Mouse (Mus musculus) testis, adult 2 months (tissue): Measurements from ENCODE around the gene Gm5065.

Source experiments
- CTCF ChIP-seq: fragments of 200-500 bp; IDR thresholded peaks from 2 replicates; pipeline ENCODE4 v1.5.1; 2012; ENCODE audit warnings: low read depth, mild to moderate bottlenecking, inconsistent platforms, low read length, moderate library complexity; ENCODE audit not compliant: control insufficient read depth, insufficient read depth, insufficient replicate concordance
- POLR2A ChIP-seq: fragments of 200-500 bp; IDR thresholded peaks from 2 replicates; pipeline ENCODE4 v1.6.1; 2012; ENCODE audit warnings: low read depth, mild to moderate bottlenecking, inconsistent platforms, low read length, moderate library complexity; ENCODE audit not compliant: control insufficient read depth

DNA sequence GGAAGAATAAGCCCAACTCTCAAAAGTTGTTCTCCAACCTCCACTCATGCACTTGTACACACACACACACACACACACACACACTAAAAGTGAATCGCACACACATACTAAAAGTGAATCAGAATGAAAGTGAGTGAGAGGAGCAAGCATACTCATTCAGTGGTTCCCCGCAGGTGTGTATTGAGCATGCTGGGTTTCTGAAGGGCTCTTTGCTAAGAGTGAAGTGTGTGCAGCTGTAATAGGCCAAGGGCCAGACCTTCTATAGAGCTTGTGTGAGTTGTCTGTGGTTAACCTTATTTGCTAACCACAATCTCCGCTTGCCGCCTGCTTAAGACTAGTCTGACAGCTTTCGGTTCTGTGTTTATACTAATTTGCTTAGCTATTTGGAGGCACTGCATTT lies 13.3 kb downstream of the Gm5065 start:
- TF ChIP-seq CTCF, result no peak
- TF ChIP-seq POLR2A, result no peak
